9 mouse cellular contexts compared by ENCODE assay signal in the genomic region with DNA sequence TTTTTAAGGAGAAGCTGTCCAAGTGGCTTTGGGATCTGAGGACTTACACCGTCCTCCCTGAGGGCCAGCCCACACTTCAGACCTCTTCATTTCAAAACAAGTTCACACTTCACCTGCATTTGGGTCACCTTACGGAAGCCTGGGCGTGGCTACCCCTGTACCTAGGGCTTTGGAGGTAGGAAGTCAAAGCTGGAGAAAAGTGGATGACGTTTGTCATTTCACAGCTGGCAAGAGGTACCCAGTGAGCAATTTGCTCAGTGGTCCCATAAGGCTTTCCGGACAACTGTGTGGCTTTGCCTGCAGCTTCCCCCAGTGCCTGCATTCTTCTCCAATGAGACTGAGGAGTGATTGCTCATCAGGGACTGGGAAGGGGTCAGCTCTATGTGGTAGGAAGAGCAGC. TPM values are rescaled to one million over a fixed set of nuclear protein-coding genes. Genes with fewer than 3 reads are reported as not detected.
DNase-seq lines count a peak whose midpoint lies in the region; ATAC-seq and TF ChIP-seq lines count a peak whose summit lies in the region.
"Had no signal": no experiment of that assay in that cellular context is flagged by ENCODE, and none has a peak within 500 bp of the region (broad histone marks: within the 10 kb centered on the region; RNA-seq: fewer than 3 reads in every experiment).

No protein-coding gene starts in this region.

- ATAC-seq in intestine, postnatal 0 days: no peak
- no peak for ATAC-seq in intestine, embryonic 16.5 days
- no peak for ATAC-seq in liver, embryonic 14.5 days (ENCODE audit: insufficient read depth)
- no peak for ATAC-seq in neural tube, embryonic 12.5 days (ENCODE audit: low FRiP score, low read depth)

- WGBS in intestine, postnatal 0 days: 61% methylated on average over 5 of the region's 5 CpGs
- 44% methylated on average over 5 of the region's 5 CpGs for WGBS in intestine, embryonic 16.5 days
- 40% methylated on average over 5 of the region's 5 CpGs for WGBS in liver, embryonic 14.5 days (ENCODE audit: insufficient replicate concordance)
- 51% methylated on average over 5 of the region's 5 CpGs for WGBS in neural tube, embryonic 12.5 days

- H3K4me2 ChIP-seq in intestine, postnatal 0 days (replicated peaks; ENCODE audit: low read depth): peak overlapping the region; percentile 57; the same call in 1 of the 2 replicates
- H3K4me2 ChIP-seq in intestine, embryonic 16.5 days (ENCODE audit: low read depth, low read length): no peak overlapping the region
- peak overlapping the region; percentile 57; the same call in 1 of the 2 replicates for H3K4me2 ChIP-seq in liver, embryonic 14.5 days (ENCODE audit: low read depth)
- H3K4me2 ChIP-seq in neural tube, embryonic 12.5 days (replicated peaks): peak overlapping the region; percentile 64; the same call in 1 of the 2 replicates

- no peak for TF ChIP-seq EP300 in liver, embryonic 14.5 days (IDR thresholded peaks at IDR 0.05; ENCODE audit: low read depth)

- H3K27me3 ChIP-seq in intestine, postnatal 0 days (replicated peaks; ENCODE audit: control insufficient read depth, insufficient read depth, low read length): peaks cover 4% of the 10 kb centered on the region; the same call in 1 of the 2 replicates
- no peaks in the 10 kb centered on the region for H3K27me3 ChIP-seq in intestine, embryonic 16.5 days (replicated peaks; ENCODE audit: control insufficient read depth, insufficient read depth, low read length)
- H3K27me3 ChIP-seq in liver, embryonic 14.5 days (ENCODE audit: control insufficient read depth, insufficient read depth, low read length): peaks cover 2% of the 10 kb centered on the region; the same call in 1 of the 2 replicates
- no peaks in the 10 kb centered on the region for H3K27me3 ChIP-seq in neural tube, embryonic 12.5 days (replicated peaks)

- H3K27ac ChIP-seq in intestine, postnatal 0 days (ENCODE audit: low read depth, low read length): no peak overlapping the region
- H3K27ac ChIP-seq in intestine, embryonic 16.5 days (ENCODE audit: low read length): no peak overlapping the region
- no peak overlapping the region for H3K27ac ChIP-seq in liver, embryonic 14.5 days
- H3K27ac ChIP-seq in neural tube, embryonic 12.5 days: no peak overlapping the region

- no peak for TF ChIP-seq CTCF in intestine, postnatal 0 days (IDR thresholded peaks at IDR 0.05; ENCODE audit: low read depth)
- no peak for TF ChIP-seq CTCF in liver, embryonic 14.5 days (IDR thresholded peaks at IDR 0.05; ENCODE audit: low read depth)

- no peak overlapping the region for H3K9ac ChIP-seq in intestine, postnatal 0 days (ENCODE audit: low read depth, low read length)
- no peak overlapping the region for H3K9ac ChIP-seq in intestine, embryonic 16.5 days (ENCODE audit: low read depth, low read length)
- no peak overlapping the region for H3K9ac ChIP-seq in liver, embryonic 14.5 days (replicated peaks)
- H3K9ac ChIP-seq in neural tube, embryonic 12.5 days: no peak overlapping the region

- no peaks in the 10 kb centered on the region for H3K9me3 ChIP-seq in intestine, postnatal 0 days (ENCODE audit: control insufficient read depth)
- H3K9me3 ChIP-seq in intestine, embryonic 16.5 days (ENCODE audit: control insufficient read depth, low read length): no peaks in the 10 kb centered on the region
- no peaks in the 10 kb centered on the region for H3K9me3 ChIP-seq in liver, embryonic 14.5 days (ENCODE audit: control insufficient read depth, low read length)
- H3K9me3 ChIP-seq in neural tube, embryonic 12.5 days: no peaks in the 10 kb centered on the region

- H3K4me3 ChIP-seq in intestine, postnatal 0 days (ENCODE audit: low read depth, low read length): no peak overlapping the region
- no peak overlapping the region for H3K4me3 ChIP-seq in intestine, embryonic 16.5 days (ENCODE audit: low read length)
- H3K4me3 ChIP-seq in liver, embryonic 14.5 days (ENCODE audit: insufficient read depth in 1 of 2, low read depth in 2 of 2, low read length in 2 of 2): no peak overlapping the region
- no peak overlapping the region for H3K4me3 ChIP-seq in neural tube, embryonic 12.5 days

- DNase-seq in embryo, embryonic 11 days: peak; percentile 8
- no peak for DNase-seq in embryo, embryonic 9.5 days (ENCODE audit: extremely low spot score)
- no peak for DNase-seq in liver, embryonic 14.5 days (ENCODE audit: low read depth in 3 of 3, low spot score in 3 of 3)
- DNase-seq in right cerebral cortex, postnatal 36 days (ENCODE audit: low spot score in 2 of 2): no peak
- DNase-seq in spleen, adult 12 weeks (ENCODE audit: low spot score): no peak
- DNase-seq: cerebellum, adult 11-12 months had no signal

- H3K36me3 ChIP-seq in intestine, postnatal 0 days (ENCODE audit: control insufficient read depth, insufficient read depth): no peaks in the 10 kb centered on the region
- no peaks in the 10 kb centered on the region for H3K36me3 ChIP-seq in intestine, embryonic 16.5 days (ENCODE audit: control insufficient read depth, insufficient read depth, low read length)
- no peaks in the 10 kb centered on the region for H3K36me3 ChIP-seq in liver, embryonic 14.5 days (replicated peaks; ENCODE audit: control insufficient read depth, insufficient read depth, low read depth)
- no peaks in the 10 kb centered on the region for H3K36me3 ChIP-seq in neural tube, embryonic 12.5 days

- H3K4me1 ChIP-seq in intestine, postnatal 0 days (replicated peaks; ENCODE audit: control insufficient read depth, insufficient read depth, low read length): 0 out of 2 replicates have a peak, but pooled peaks cover 4% of the 10 kb centered on the region
- peaks cover 4% of the 10 kb centered on the region for H3K4me1 ChIP-seq in intestine, embryonic 16.5 days (ENCODE audit: control insufficient read depth, insufficient read depth, low read length)
- peaks cover 0 to 10% of the 10 kb centered on the region in 2 experiments; a peak in 2 of 4 replicates for H3K4me1 ChIP-seq in liver, embryonic 14.5 days (replicated peaks; ENCODE audit: control insufficient read depth in 2 of 2, insufficient read depth in 2 of 2, low read length in 1 of 2)
- peaks cover 6% of the 10 kb centered on the region; the same call in 1 of the 2 replicates for H3K4me1 ChIP-seq in neural tube, embryonic 12.5 days

RNA-seq across cellular contexts. Expression of a gene that starts 46.8 kb away (rescaled TPM):
- 6.8 and 8.0 TPM in 2 replicates for polyA plus RNA-seq in intestine, postnatal 0 days (2015; fragmentation: Nextera tagmentation; extraction: Ambion mirVana)
- 7.5 and 7.6 TPM in 2 replicates for polyA plus RNA-seq in intestine, embryonic 16.5 days (2015; fragmentation: Nextera tagmentation; extraction: Ambion mirVana)
- 1.5 and 1.6 TPM in 2 replicates for polyA plus RNA-seq in liver, embryonic 14.5 days (2012; rRNA removed)
- 2.5 and 2.8 TPM in 2 replicates for polyA plus RNA-seq in liver, embryonic 14.5 days (2014; fragmentation: Nextera tagmentation; extraction: Ambion mirVana)
- polyA plus RNA-seq in neural tube, embryonic 12.5 days (2016; fragmentation: Nextera tagmentation; extraction: Ambion mirVana): 8.7 and 10.4 TPM in 2 replicates

RNA-seq across cellular contexts. Expression of a gene that starts 46.9 kb away (rescaled TPM):
- polyA plus RNA-seq in intestine, postnatal 0 days (2015; fragmentation: Nextera tagmentation; extraction: Ambion mirVana): 10.4 and 11.2 TPM in 2 replicates
- 10.6 and 11.7 TPM in 2 replicates for polyA plus RNA-seq in intestine, embryonic 16.5 days (2015; fragmentation: Nextera tagmentation; extraction: Ambion mirVana)
- polyA plus RNA-seq in liver, embryonic 14.5 days (2012; rRNA removed): 1.4 and 1.5 TPM in 2 replicates
- 1.5 and 2.1 TPM in 2 replicates for polyA plus RNA-seq in liver, embryonic 14.5 days (2014; fragmentation: Nextera tagmentation; extraction: Ambion mirVana)
- 11.1 and 11.7 TPM in 2 replicates for polyA plus RNA-seq in neural tube, embryonic 12.5 days (2016; fragmentation: Nextera tagmentation; extraction: Ambion mirVana)
